Mouse (Mus musculus) c-Kit-positive CD71-positive TER-119-positive erythroid progenitor cells, embryonic 14.5 days (primary cell): ENCODE measurements around the gene Sstr3.

ENCODE experiments used
- DNase-seq: peaks from one replicate; pipeline ENCODE4 v3.0.0-alpha.2; 2013; ENCODE audit warnings: low spot score

The Sstr3 gene

GRCm38 (mm10) chr15:78559141-78559979 lies 14.9 kb upstream of the Sstr3 start:
- DNase-seq: no peak

GRCm38 (mm10) chr15:78557693-78558535 lies 13.4 kb upstream of the Sstr3 start:
- no peak for DNase-seq

DNA sequence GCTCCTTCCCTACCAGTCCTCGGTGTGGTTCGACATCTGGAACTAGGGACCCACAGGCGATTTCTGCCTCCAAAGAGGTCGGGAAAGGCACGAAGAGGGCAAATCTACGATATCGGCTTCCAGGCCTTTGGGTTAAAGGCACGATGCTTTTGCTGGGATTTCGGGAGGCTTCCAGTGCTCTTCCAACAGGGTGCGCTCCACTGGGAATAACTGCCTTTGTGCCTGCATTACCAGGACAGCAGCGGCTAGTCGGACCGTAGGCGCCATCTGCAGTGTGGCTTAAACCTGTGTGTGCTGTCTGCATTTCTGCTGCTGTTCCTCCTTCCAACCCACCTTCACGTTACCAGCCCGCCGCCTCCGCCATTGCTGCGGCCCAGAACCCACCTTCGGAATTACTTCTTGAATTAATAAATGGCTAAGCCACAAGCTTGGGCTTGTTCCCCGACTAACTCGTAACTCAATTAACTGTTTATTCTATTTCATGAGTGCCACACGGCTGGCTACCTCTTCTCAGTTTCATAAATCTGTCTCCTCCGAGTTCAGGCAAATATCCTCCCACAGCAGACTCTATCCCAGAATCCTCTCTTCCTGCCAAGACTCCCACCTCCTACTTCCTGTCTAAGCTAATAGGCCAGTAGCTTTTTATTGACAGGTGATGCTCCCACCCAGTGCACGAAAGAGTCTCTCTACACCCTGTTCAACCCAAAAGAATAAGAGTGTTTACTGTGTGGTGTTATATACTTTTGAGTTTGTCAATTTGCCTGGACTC lies 10.2 kb upstream of the Sstr3 start:
- no peak for DNase-seq

DNA sequence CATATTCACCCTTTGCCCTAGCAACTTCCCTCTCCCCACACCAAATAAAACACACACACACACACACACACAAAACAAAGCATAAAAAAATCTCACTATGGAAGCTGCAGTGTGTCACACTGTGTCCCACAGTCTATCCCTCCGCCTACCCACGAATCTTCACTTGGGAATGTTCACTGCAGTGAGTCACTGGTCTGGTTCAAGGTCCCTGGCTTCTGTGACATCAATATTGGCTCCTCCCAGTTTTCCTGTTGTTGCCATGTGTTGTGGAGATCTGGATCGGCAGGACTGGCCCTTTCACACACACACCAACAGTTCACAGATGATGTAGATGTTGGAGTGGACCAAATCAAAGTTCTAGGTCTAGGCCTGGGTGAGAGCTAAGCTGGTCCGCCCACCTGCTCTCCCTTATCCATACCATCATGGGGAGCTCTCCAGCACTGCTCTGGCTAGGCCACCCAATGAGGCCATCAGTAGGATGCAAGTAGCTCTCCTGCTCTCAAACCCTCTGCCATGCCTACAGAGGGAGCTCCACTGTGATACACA lies 4.8 kb upstream of the Sstr3 start:
- no peak for DNase-seq

GRCm38 (mm10) chr15:78548711-78549110 lies 4.2 kb upstream of the Sstr3 start:
- no peak for DNase-seq

DNA sequence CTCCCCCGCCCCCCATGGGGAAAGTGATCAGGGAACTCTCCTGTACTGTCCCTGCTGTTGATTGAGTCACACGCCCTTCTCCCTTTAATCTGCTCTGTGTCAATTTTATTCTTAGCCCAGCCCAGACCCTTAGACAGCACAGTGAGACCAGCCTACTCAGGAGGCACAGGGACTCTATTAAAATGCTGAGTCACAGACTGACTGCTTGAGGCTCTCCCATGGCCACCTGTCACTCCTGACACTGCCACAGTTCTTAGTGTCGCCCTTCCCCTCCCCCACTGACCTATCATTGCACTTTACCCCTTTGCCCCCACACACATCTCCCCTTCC lies 3.8 kb upstream of the Sstr3 start:
- no peak for DNase-seq

DNA sequence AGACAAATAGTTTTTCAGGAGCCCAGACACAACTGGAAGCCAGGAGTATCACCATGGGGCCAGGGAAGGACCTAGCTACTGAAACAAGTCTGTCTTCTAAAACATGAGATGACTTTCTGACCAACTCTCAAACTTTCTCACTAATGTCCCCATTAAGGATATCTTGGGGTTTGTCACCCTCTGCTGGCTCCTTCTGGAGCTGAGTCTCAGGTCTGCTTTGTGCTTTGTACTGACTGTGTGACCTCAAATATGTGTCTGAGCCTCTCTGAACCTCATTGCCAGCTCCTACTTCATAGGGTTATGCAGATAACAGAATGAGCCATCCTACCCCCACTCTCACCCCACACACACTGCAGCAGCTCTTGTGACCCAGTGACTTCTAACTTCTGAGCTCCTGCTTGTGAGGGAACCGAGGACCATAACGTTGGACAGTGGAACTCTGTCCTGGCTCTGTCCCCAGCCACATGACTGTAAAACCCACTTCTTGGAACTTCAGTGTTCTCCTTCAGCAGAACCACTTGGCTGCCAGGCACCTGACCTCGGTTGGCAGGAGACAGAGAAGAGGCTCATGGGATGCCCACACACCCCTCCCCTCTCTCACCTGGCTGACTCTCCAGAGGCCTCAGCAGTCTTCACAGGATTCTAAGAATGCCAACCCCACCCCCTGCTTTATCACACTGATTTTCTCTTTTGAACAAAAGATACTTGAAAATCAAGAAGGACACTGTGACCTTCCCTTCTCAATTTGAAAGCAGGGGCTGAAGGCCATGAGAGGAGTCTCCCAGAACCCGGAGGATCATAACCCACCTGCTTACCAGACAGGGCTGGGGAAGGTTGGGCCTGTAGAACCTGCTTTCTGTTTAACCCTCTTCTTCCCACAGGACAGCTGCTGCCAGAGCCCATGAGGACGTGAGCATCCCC lies 3.2 kb upstream of the Sstr3 start:
- DNase-seq: no peak

GRCm38 (mm10) chr15:78546060-78546459 lies 1.6 kb upstream of the Sstr3 start:
- no peak for DNase-seq

DNA sequence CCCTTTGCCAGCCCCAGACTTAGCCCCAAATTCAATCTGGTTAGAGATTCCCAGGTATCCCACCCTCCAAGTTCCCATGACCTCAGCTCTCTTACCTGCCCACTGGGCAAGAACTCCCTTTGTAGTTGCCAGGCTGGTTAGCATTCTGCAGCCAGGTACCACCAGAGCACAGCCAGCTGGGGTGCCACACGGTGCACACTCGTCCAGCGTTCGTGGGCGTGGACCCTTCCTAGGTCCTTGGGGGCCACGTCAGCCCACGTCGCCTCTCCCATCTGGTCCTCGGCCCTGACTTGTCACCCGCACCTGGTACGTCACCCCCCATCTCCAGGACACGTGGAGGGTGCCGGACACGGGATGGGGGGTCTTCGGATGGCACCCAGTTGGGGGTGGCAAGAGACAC lies 444 bp downstream of the Sstr3 start:
- no peak for DNase-seq

DNA sequence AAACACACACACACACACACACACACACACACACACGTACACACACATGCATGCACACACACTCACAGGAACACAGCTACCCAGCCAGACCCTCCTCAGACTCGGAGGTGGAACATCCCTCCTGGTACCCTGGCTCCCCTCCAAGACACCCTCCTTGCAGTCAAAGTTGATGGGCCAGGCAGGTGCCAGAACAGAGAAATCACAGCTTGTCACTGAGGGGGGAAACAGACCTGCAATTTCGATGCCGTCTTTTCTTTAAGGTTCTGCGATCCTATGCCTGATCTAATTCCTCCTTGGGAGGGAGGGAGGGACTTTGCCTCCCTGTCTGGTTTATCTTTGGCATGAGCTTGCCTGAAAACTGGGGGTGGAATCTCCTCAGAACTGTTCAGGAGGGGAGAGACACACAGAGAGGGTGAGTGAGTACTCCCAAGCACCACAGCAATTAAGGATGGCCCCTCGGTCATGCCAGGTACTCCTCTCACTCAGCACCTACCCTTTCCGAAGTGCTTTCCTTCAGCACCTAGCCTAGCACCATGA lies 1.6 kb downstream of the Sstr3 start:
- no peak for DNase-seq

DNA sequence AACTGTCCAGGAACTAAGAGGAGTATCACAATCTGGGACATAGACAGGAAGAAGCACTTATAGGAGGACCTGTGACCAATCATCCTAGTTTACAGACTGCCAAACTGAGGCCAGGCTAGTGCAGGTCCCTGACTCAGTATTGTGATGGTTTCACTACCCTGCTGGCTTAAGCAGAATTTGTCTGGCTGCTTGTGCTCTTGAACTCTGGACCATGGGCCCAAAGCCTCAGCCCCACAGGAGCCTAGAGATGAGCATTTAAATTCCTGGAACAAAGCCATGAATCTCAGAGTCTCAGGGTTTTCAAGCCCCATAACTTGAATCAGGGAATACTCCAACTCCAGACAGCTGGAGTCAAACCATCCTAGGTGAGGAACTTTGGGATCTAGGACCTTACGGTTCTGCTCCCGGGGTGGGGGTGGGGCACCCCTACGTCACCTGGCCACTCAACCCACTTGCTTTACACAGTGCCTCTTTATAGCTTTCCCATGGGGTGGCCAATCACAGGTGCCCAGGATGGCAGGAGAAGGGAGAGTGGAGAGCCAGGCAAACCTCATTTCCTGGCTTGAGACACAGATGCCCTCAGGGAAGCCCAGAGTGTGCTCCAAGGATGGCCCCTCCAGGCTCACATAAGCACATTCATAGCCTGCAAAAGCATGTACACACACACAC lies 2.3 kb downstream of the Sstr3 start:
- no peak for DNase-seq

- no peak for DNase-seq
These were observed 2.9 kb downstream of the Sstr3 start for GRCm38 (mm10) chr15:78541606-78542005.

GRCm38 (mm10) chr15:78541036-78541435 lies 3.4 kb downstream of the Sstr3 start:
- no peak for DNase-seq

DNA sequence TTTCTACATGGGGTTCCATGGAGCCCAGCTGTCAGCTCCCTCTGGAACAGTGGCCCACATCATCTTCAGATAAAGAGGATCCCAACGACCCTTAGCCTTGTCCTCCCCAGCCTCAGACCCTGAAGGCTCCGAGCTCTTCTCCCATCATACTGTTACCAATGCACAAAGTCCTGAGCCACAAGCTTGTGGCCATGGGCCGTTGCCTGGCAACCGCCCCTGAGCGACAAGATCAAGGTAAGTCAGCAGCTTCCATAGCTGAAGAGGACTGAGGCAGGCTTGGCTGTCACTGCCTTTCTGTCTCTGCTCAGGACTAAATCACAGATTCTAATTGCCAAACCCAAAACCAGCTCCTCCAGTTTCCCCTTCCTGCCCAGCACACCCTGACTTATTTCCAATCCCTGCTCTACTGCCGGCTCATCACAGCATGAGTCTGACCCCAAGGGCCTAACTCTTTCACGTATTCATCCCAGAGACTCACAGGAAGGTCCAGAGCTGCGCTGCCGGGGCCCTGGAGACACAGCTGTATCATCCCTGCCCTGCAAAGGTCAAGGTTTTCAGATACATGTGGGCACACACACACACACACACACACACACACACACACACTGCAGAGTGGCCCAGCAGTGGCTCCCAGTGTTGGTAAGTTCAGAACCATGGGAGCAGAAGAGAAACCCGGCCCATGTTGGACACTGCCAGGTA lies 8.6 kb downstream of the Sstr3 start:
- no peak for DNase-seq

GRCm38 (mm10) chr15:78533346-78533835 lies 11.1 kb downstream of the Sstr3 start:
- no peak for DNase-seq

DNA sequence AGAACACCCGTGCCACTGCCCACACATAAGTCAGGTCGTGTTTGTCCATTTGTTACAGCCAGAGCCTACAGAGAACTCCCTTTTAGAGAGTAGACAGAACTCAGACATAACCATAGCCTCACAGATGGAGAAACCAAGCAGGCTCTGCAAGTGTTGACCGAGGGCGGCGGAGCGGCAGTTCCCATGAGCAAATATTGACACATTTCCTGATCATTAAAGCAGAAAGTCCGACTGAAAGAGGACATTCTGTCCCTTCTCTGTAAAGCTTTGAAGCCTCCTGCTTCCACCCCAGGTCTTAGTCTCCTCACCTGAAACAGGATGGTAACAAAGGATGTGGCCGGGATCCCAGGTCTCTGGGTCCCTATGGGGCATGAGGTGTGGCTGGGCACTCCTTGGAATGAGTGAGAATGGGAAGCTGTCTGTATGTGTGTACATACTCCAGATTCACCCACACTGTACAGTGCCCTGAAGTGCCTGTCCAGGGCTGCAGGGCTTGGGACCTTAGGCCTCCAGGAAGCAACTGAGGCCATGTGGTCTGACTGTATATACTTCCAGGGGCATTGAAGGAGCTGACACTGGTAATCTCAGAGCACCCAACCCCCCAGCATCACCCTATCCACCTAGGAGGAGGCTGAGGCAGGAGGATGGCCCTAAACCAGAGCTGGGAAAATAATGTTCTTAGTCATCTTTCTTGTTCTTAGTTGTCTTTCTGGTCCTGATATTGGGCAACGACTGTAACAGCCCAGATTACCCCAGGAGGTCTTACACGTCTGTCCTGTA lies 11.7 kb downstream of the Sstr3 start:
- no peak for DNase-seq

DNA sequence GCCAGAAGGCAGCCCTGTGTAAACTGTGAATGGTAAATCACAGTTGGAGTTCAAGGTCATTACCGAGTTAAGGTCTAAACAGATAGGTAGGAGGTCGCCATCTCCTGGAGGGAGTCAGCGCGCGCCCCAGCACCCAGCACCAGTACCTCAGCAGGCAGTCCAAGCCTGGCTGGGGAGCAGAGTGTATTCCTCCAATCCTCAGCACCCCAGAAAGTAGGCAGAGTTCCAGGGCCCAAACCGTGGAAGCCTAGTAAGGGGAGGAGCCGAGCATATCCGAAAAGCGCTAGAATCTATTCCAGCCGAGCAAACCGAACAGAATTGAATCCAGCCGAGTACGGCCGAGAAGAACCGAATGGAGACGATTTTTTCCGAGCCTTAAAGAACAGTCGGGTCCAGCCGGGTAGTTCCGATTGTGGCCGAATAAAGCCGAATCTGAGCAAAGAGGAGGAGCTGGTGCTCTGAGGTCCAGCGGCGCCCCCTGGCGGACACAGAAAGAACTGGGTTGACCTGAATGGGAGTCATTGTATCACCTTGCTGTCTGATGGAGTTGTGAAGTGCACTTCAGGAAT lies 12.5 kb downstream of the Sstr3 start:
- DNase-seq: peak; percentile 77

GRCm38 (mm10) chr15:78531451-78531720 lies 13.1 kb downstream of the Sstr3 start:
- no peak for DNase-seq
